Mouse (Mus musculus) liver, adult 2 months (tissue): ENCODE results near the gene Olfr555. TPM values are rescaled to one million over a fixed set of nuclear protein-coding genes. Genes with fewer than 3 reads are reported as not detected.

Source experiments
- DNase-seq: peaks from one replicate; pipeline ENCODE4 v3.0.0-alpha.2; 2011; ENCODE audit warnings: low read depth, low spot score; ENCODE audit errors: extremely low read depth
- H3K27ac ChIP-seq: fragments of 200-500 bp; replicated peaks from 2 replicates; pipeline ENCODE4 v1.5.1; 2012; ENCODE audit warnings: low read depth, mild to moderate bottlenecking, control low read depth, inconsistent platforms, low read length; ENCODE audit not compliant: insufficient read depth
- H3K27me3 ChIP-seq: fragments of 200-500 bp; 2 replicates; pipeline ENCODE4 v1.6.1; 2012; ENCODE audit warnings: mild to moderate bottlenecking, moderate library complexity, low read length, inconsistent platforms; ENCODE audit not compliant: control insufficient read depth, insufficient read depth
- H3K36me3 ChIP-seq: fragments of 200-500 bp; 2 replicates; pipeline ENCODE4 v1.6.1; 2012; ENCODE audit warnings: low read length, inconsistent platforms; ENCODE audit not compliant: control insufficient read depth, insufficient read depth
- H3K4me1 ChIP-seq: fragments of 200-500 bp; 2 replicates; pipeline ENCODE4 v1.6.1; 2011; ENCODE audit warnings: low read length; ENCODE audit not compliant: control insufficient read depth, insufficient read depth
- H3K4me3 ChIP-seq: fragments of 200-500 bp; 2 replicates; pipeline ENCODE4 v1.5.1; 2011; ENCODE audit warnings: low read depth, mild to moderate bottlenecking, control low read depth, low read length, moderate library complexity; ENCODE audit not compliant: insufficient read depth
- H3K79me2 ChIP-seq: fragments of 200-500 bp; 2 replicates; pipeline ENCODE4 v1.6.1; 2012; ENCODE audit warnings: inconsistent platforms, mild to moderate bottlenecking, low read length, moderate library complexity; ENCODE audit not compliant: control insufficient read depth, insufficient read depth
- H3K9ac ChIP-seq: fragments of 200-500 bp; 2 replicates; pipeline ENCODE4 v1.6.1; 2012; ENCODE audit warnings: low read depth, mild to moderate bottlenecking, control low read depth, inconsistent platforms, low read length
- CTCF ChIP-seq: fragments of 200-500 bp; IDR thresholded peaks from 2 replicates; pipeline ENCODE4 v1.5.1; 2011; ENCODE audit warnings: low read depth, low read length, control low read depth
- POLR2A ChIP-seq: fragments of 200-500 bp; IDR thresholded peaks from 2 replicates; pipeline ENCODE4 v1.6.1; 2011; ENCODE audit warnings: low read length, control low read depth; ENCODE audit not compliant: insufficient read depth; ENCODE audit errors: extremely low read depth
- WGBS: fragments of 180-500 bp; shearing (Covaris S2); methylation state at CpG from one replicate; pipeline ENCODE4 v1.1.7; 2018; 5-methylcytosine and 5-hydroxymethylcytosine counted together
- polyA plus RNA-seq: library from polyadenylated mRNA; depleted of rRNA; stranded (reverse); fragments of >200 nt; gene quantifications from 2 replicates; pipeline ENCODE4 v1.2.3, GENCODE M21; 2012
- total RNA-seq: library from RNA; depleted of rRNA; stranded (reverse); fragments of >200 nt; gene quantifications from 2 replicates; pipeline ENCODE4 v1.2.3, GENCODE M21; 2014

Gene Olfr555
- total and polyA plus RNA-seq, 2 experiments = not detected

GRCm38 (mm10) chr7:102664599-102664998 lies 6.0 kb downstream of the Olfr555 start, which contains the start of gene Olfr556:
Olfr556 (plus strand) TSS chr7:102664899.
- Histone ChIP-seq H3K27me3 (no peaks in the 10 kb centered on the region), H3K4me3 (no peak within 1 kb of the TSS), H3K4me1 (no peaks in the 10 kb centered on the region), H3K36me3 (no peaks in the 10 kb centered on the region), H3K79me2 (no peaks in the 10 kb centered on the region), H3K27ac (no peak within 1 kb of the TSS), H3K9ac (no peak within 1 kb of the TSS)
- DNase-seq = no peak
- WGBS = 65% methylated on average over 3 of the region's 3 CpGs
- TF ChIP-seq CTCF (no peak), POLR2A (no peak)

GRCm38 (mm10) chr7:102665378-102665777 lies 6.8 kb downstream of the Olfr555 start:
- WGBS = 39% methylated on average over 2 of the region's 2 CpGs
- Histone ChIP-seq H3K9ac (no peak overlapping the region), H3K27ac (no peak overlapping the region), H3K36me3 (no peaks in the 10 kb centered on the region), H3K27me3 (no peaks in the 10 kb centered on the region), H3K4me1 (no peaks in the 10 kb centered on the region), H3K79me2 (no peaks in the 10 kb centered on the region), H3K4me3 (no peak overlapping the region)
- DNase-seq = no peak
- no peak for TF ChIP-seq POLR2A

GRCm38 (mm10) chr7:102676225-102676624 lies 17.6 kb downstream of the Olfr555 start:
- H3K27ac ChIP-seq = no peak overlapping the region
- H3K4me1 ChIP-seq = no peaks in the 10 kb centered on the region
- no peak for DNase-seq
- H3K36me3 ChIP-seq = no peaks in the 10 kb centered on the region
- WGBS = 75% methylated on average over 2 of the region's 2 CpGs
- no peak overlapping the region for H3K9ac ChIP-seq
- no peaks in the 10 kb centered on the region for H3K27me3 ChIP-seq
- H3K4me3 ChIP-seq = no peak overlapping the region
- TF ChIP-seq POLR2A (no peak), CTCF (no peak)
- no peaks in the 10 kb centered on the region for H3K79me2 ChIP-seq

- 87% methylated on average over 1 of the region's 1 CpGs for WGBS
- no peaks in the 10 kb centered on the region for H3K79me2 ChIP-seq
- no peak overlapping the region for H3K4me3 ChIP-seq
- DNase-seq = no peak
- H3K27me3 ChIP-seq = no peaks in the 10 kb centered on the region
- no peaks in the 10 kb centered on the region for H3K36me3 ChIP-seq
- H3K27ac ChIP-seq = no peak overlapping the region
- H3K9ac ChIP-seq = no peak overlapping the region
- no peak for TF ChIP-seq CTCF
- no peak for TF ChIP-seq POLR2A
- H3K4me1 ChIP-seq = no peaks in the 10 kb centered on the region
Observed at GRCm38 (mm10) chr7:102681916-102682315, 23.3 kb downstream of the Olfr555 start.

DNA sequence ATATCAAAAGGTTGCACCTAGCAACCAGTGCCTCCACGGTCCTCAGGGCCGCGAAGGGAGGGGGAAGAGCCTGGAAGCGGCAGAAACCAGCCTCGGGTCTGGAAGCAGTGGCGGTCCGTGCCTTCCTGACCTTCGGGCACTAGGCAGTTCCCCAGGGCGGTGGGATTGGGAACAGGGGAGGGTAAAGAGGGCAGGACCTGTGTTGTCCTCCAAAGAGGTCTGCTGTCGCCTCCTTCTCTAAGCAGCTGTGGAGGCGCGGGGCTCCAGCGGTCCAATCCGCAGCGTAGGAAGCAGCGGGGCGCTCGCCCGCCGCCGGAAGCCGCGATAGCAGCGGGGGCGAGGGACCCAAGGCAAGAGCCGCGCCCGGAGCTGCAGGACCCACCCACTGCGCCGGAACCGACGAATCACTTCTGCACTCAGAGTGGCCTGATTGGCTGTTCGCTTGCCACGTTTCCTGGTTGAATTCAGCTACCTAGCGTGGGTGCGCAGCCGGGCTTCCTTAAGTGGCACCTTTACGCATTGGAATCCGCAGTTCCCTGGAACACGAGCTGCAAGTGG lies 28.4 kb downstream of the Olfr555 start, which contains the start of gene Trim68:
Gene Trim68 (minus strand): TSS at position 384 of the 558 bp plus-strand sequence.
- no peak within 1 kb of the TSS for H3K27ac ChIP-seq

DNA sequence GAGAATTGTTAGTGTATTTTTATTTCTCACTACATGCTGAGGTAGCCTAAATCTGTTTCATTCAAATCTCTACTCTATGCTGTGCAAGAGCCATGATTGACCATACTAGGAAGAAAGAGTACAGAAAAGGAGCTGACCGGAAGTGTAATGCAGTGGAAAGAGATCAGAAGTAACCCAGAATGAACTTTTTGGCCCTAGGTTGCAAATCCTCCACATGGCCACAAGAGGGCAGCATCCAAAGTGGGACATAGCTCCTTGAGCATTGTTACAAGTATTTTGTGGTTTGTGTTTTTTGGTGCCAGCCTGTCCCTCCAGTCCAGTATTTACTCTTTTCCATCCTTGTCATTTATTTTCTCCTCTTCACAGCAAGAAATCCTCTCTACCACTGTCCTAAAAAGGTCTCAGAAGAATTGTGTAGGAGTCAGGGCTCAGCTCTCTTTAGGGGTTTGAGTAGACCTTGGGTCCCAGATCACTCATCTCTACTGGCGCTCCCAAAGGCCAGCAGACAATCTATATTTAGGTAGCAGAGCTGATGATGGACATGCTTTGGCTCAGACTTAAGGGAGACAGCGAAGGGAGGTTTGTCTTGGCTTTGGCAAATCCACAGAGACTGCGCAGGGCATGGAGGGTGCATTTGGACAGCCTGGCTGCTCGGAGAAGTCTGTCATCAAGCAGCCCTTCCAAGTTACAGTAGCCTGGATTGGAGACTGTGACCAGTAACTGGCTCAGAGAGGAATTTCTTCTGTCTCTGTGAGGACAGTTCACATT lies 36.9 kb downstream of the Olfr555 start, which contains the start of gene Olfr557:
Gene Olfr557 (plus strand): TSS at position 553 of the 768 bp plus-strand sequence.
- no peaks in the 10 kb centered on the region for H3K79me2 ChIP-seq
- H3K36me3 ChIP-seq = no peaks in the 10 kb centered on the region
- TF ChIP-seq CTCF (peak; percentile 76), POLR2A (no peak)
- no peak within 1 kb of the TSS for H3K27ac ChIP-seq
- no peak within 1 kb of the TSS for H3K9ac ChIP-seq
- no peak within 1 kb of the TSS for H3K4me3 ChIP-seq
- whole genome bisulfite sequencing = 71% methylated on average over 5 of the region's 5 CpGs
- H3K4me1 ChIP-seq = no peaks in the 10 kb centered on the region
- peaks cover 4% of the 10 kb centered on the region; the same call in 1 of the 2 replicates for H3K27me3 ChIP-seq
- DNase-seq = peak; percentile 39

More for the DNA sequence above, 28.4 kb downstream of the Olfr555 start, which contains the start of gene Trim68:
- Histone ChIP-seq H3K4me1 (no peaks in the 10 kb centered on the region), H3K4me3 (peak within 1 kb of the TSS; percentile 61), H3K79me2 (no peaks in the 10 kb centered on the region), H3K27me3 (no peaks in the 10 kb centered on the region), H3K36me3 (no peaks in the 10 kb centered on the region), H3K9ac (peak within 1 kb of the TSS; percentile 62)
- 1% methylated on average over 40 of the region's 40 CpGs for WGBS
- DNase-seq = peak; percentile 67
- no peak for TF ChIP-seq CTCF
- 0 out of 2 replicates have a peak, but pooled peaks have one; percentile 12 for TF ChIP-seq POLR2A
